Mouse (Mus musculus) heart, embryonic 13.5 days (tissue): Measurements from ENCODE around the gene Kif13a. TPM values are rescaled to one million over a fixed set of nuclear protein-coding genes. Genes with fewer than 3 reads are reported as not detected.

ENCODE experiments used
- polyA plus RNA-seq: library from polyadenylated mRNA; unstranded; fragments of >200 nt; fragmentation: Nextera tagmentation; extraction: Ambion mirVana; gene quantifications from 2 replicates; pipeline ENCODE4 v1.2.1, GENCODE M21; 2015

Gene Kif13a
- polyA plus RNA-seq, 1 experiment from 2014 or later, result 22.9 TPM

Other genes starting within 250 kb of the Kif13a start
- gene Nup153, start 201.9 kb downstream of the Kif13a start, polyA plus RNA-seq, result 12.7 and 13.2 TPM in 2 replicates
- gene Nhlrc1, start 85.0 kb upstream of the Kif13a start, polyA plus RNA-seq, result 3.8 and 4.1 TPM in 2 replicates
- gene Kdm1b, start 113.6 kb upstream of the Kif13a start, polyA plus RNA-seq, result 6.6 and 7.0 TPM in 2 replicates
- 11.9 and 13.1 TPM in 2 replicates for gene Tpmt, start 114.9 kb upstream of the Kif13a start, polyA plus RNA-seq
- gene Dek, start 176.3 kb upstream of the Kif13a start, polyA plus RNA-seq, result 152 and 167 TPM in 2 replicates
- 1.4 TPM in 2 replicates for gene Rnf144b, start 192.8 kb upstream of the Kif13a start, polyA plus RNA-seq